Mouse (Mus musculus) layer of hippocampus, adult 18-20 months (tissue): ENCODE data around the gene Syt10. TPM values are rescaled to one million over a fixed set of nuclear protein-coding genes. Genes with fewer than 3 reads are reported as not detected.
"Not testable (repeated sequence)": the region's sequence is repeated elsewhere in the genome, so short reads cannot be mapped to it uniquely, and the experiment has no call there.

ENCODE experiments used
- DNase-seq, 2 experiments: peaks; one replicate each; pipeline ENCODE4 v3.0.0; 2022; ENCODE audit warnings: low spot score in 2 of 2
- long read RNA-seq: library from polyadenylated mRNA; stranded (forward); transcript quantifications from one replicate; pipeline ENCODE4 v2.0.0, GENCODE M21; 2021
- microRNA-seq, 2 experiments: library from miRNA; unstranded; fragments of <30 nt; microRNA quantifications; one replicate each; pipeline ENCODE4 v1.2.0; 2021
- total RNA-seq, 2 experiments: library from RNA; stranded (reverse); gene quantifications; 2 replicates each; pipeline ENCODE4 v1.2.3; 2021

The Syt10 gene
- 10 to 100 TPM; 19.3 to 21.3 TPM for total RNA-seq
- long read RNA-seq, partial matches to known transcripts: 1 of 2 reads
- long read RNA-seq, other reads (novel, unspliced or antisense): 1 of 2 reads

DNA sequence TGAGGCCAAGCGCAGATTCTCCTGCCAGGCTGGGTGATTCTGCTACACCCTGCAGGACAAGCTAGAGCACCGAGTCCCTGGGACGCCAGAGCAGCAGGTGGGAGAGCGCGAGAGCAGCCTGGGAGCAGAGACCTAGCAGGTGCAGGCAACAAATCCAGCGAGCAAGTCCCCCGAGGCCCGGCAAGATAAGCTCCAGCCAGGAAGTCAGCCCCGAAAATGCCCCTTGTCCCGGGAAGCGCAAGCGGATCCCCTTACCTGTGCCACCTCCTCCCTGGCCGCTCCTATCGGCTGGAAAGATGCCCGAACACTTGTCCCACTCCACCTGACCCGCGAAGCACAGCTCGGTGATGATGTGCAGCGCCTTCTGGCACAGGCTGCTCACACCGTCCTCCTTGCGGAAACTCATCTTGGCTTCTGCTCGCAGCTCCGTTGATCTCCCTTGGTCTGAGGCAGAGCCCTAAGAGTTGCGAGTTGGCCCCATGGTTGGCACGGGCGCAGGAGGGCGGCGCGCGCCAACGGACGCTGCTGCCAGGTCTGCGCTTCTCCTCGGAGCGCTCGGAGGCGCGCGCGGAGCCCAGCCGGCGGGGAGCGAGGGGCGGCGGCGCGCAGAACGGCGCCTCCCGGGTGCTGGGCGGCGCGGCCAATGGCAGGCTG lies at the start of gene Syt10:
TSS of gene Syt10 (minus strand) at position 497 of the 654 bp plus-strand sequence.
- peak; percentile 29 to 67 for DNase-seq

DNA sequence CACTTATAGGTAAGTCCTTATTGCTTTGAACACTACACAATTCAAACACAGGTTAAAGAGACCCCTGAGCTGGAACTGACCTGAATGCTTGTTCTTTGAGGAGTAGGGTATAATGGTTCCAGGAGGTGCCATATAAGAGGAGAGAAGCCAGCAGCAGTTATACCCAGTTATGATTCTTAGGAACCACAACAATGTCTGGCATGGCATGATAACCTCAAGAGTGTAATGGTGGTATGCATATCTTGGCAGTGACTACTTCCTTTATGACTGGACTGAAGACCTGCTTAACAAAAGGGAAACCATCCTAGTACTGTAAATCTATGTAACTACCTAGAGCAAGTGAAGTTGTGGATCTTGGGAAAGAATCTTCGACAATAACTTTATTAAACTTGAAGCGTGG lies 42.1 kb upstream of the Syt10 start:
- no peak for DNase-seq

- no peak for DNase-seq
Observed at GRCm38 (mm10) chr15:89878981-89879380, 37.3 kb upstream of the Syt10 start.

DNA sequence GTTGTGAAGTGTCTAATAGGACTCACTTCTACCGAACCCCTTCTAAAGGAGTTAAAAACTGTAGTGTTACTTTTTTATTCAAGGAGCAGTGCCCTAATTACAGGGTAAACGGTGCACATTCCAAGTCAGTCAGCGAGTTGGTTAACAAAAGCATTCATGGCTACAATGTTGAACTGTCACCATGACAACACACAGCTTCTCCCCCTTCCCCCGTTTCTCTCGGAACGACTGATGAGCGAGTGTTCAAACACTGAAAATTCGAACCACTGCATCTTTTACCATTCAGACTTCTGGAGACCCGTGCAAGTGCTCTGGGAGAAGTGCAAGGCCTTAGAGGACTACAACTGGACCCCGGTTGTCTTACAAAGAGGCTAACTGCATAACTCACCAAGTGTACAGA lies 25.6 kb downstream of the Syt10 start:
- no peak for DNase-seq

GRCm38 (mm10) chr15:89804478-89804877 lies 37.2 kb downstream of the Syt10 start:
- DNase-seq: no peak

DNA sequence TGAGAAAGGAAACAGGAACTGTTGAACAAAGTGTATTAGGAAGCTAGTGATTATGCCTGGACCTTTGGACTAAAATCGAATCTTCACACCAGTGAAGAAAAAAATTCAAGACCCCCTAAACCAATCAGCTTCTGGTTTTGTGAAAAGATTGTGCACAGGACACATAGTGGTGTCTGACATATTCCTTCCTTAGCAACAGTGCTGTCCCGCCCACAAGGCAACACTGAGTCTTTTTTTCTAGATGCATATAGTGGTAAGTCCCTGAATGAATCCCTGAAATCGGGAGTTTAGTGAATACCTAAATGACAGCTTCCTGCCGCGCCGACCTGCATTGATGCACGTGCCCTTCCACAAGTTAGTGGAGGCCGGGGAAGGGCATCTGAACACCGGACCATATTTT lies 61.7 kb downstream of the Syt10 start:
- no peak for DNase-seq

- DNase-seq: not testable (repeated sequence)
Observed at GRCm38 (mm10) chr15:89766016-89766415, 75.6 kb downstream of the Syt10 start.

DNA sequence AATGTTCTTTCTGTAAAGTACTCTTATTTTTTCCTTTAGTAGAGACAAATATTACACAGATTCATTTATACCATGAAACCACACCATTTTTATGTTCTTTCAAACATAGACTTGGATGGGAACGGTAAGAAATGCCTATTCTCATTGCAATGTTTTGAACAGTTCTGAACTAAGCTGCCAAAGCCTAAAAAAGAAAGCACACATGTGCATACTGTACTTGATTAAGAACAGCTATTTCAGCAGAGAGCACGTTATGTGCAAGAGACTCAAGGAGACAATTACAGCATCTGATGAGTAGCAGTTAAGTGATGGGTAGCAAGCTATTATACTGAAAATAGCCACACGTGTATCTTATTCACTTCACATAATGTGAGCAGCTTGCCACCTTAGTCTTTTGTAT lies 108.0 kb downstream of the Syt10 start:
- peak in 1 of 2 experiments; percentile 15 for DNase-seq

Small RNAs within 50 kb of the gene (microRNA-seq; reads per million reads assigned to microRNA genes)
- 0 reads per million in 2 experiments for gene Gm24643

Other genes starting within 250 kb of the Syt10 start
- 10 to 100 TPM; 25.9 to 28.6 TPM for gene Rabl2, start 249.9 kb downstream of the Syt10 start, total RNA-seq